Comparison of ENCODE assay signal across 8 mouse cellular contexts in genomic region chr6:137649528-137649927, GRCm38 (mm10). TPM values are rescaled to one million over a fixed set of nuclear protein-coding genes. Genes with fewer than 3 reads are reported as not detected.
DNase-seq lines count a peak whose midpoint lies in the region; ATAC-seq and TF ChIP-seq lines count a peak whose summit lies in the region.

No protein-coding gene starts in this region.

- TF ChIP-seq POLR2A in lung, adult 2 months (IDR thresholded peaks at IDR 0.05; ENCODE audit: borderline replicate concordance, extremely low read depth, low read depth, low read length) = no peak

- peaks cover 38% of the 10 kb centered on the region for H3K27me3 ChIP-seq in embryonic facial prominence, embryonic 10.5 days (replicated peaks; ENCODE audit: low read depth, poor library complexity, severe bottlenecking)
- no peaks in the 10 kb centered on the region for H3K27me3 ChIP-seq in intestine, postnatal 0 days (replicated peaks; ENCODE audit: control insufficient read depth, insufficient read depth, low read length)
- peaks cover 10% of the 10 kb centered on the region for H3K27me3 ChIP-seq in neural tube, embryonic 15.5 days (replicated peaks)

- no peak for TF ChIP-seq CTCF in lung, adult 2 months (IDR thresholded peaks at IDR 0.05; ENCODE audit: insufficient read depth, low read length)
- no peak for TF ChIP-seq CTCF in intestine, postnatal 0 days (IDR thresholded peaks at IDR 0.05; ENCODE audit: low read depth)

- H3K9me3 ChIP-seq in embryonic facial prominence, embryonic 10.5 days = peaks cover 4% of the 10 kb centered on the region; the same call in 1 of the 2 replicates
- H3K9me3 ChIP-seq in intestine, postnatal 0 days (ENCODE audit: control insufficient read depth) = no peaks in the 10 kb centered on the region
- H3K9me3 ChIP-seq in neural tube, embryonic 15.5 days (replicated peaks) = no peaks in the 10 kb centered on the region

- peak overlapping the region; percentile 88; the same call in 1 of the 2 replicates for H3K9ac ChIP-seq in intestine, postnatal 0 days (ENCODE audit: low read depth, low read length)
- H3K9ac ChIP-seq in neural tube, embryonic 15.5 days (replicated peaks) = peak overlapping the region; percentile 68; the same call in 1 of the 2 replicates

- peak overlapping the region; percentile 27 for H3K4me3 ChIP-seq in lung, adult 2 months (replicated peaks; ENCODE audit: extremely low read depth, low read depth, low read length)
- H3K4me3 ChIP-seq in embryonic facial prominence, embryonic 10.5 days = peak overlapping the region; percentile 80
- H3K4me3 ChIP-seq in intestine, postnatal 0 days (ENCODE audit: low read depth, low read length) = peak overlapping the region; percentile 88
- H3K4me3 ChIP-seq in neural tube, embryonic 15.5 days (replicated peaks) = peak overlapping the region; percentile 89

- peak; percentile 44 for ATAC-seq in intestine, postnatal 0 days
- peak; percentile 61 for ATAC-seq in neural tube, embryonic 15.5 days (ENCODE audit: low FRiP score)

- WGBS in lung, adult 2 months = 19% methylated on average over 4 of the region's 7 CpGs
- 29% methylated on average over 6 of the region's 7 CpGs for WGBS in embryonic facial prominence, embryonic 10.5 days
- 39% methylated on average over 3 of the region's 7 CpGs for WGBS in intestine, postnatal 0 days
- WGBS in neural tube, embryonic 15.5 days = 30% methylated on average over 3 of the region's 7 CpGs

- peak overlapping the region; percentile 84; the same call in 1 of the 2 replicates for H3K27ac ChIP-seq in embryonic facial prominence, embryonic 10.5 days (replicated peaks)
- no peak overlapping the region for H3K27ac ChIP-seq in intestine, postnatal 0 days (ENCODE audit: low read depth, low read length)
- H3K27ac ChIP-seq in neural tube, embryonic 15.5 days (replicated peaks) = no peak overlapping the region

- peak overlapping the region; percentile 90 for H3K4me2 ChIP-seq in intestine, postnatal 0 days (replicated peaks; ENCODE audit: low read depth)
- H3K4me2 ChIP-seq in neural tube, embryonic 15.5 days = peak overlapping the region; percentile 91

- no peak for DNase-seq in lung, adult 2 months
- no peak for DNase-seq in lung, postnatal 10 days
- DNase-seq in embryonic facial prominence, embryonic 10.5 days (ENCODE audit: low spot score) = no peak
- DNase-seq in gastrocnemius, adult 18-20 months (ENCODE audit: low spot score) = no peak
- no peak for DNase-seq in spleen, postnatal 14 days (ENCODE audit: low spot score in 2 of 2)
- DNase-seq in thymus, postnatal 4 days = no peak

- peaks cover 2% of the 10 kb centered on the region for H3K4me1 ChIP-seq in lung, adult 2 months (ENCODE audit: control insufficient read depth, insufficient read depth, low read length)
- H3K4me1 ChIP-seq in embryonic facial prominence, embryonic 10.5 days = peaks cover 15% of the 10 kb centered on the region
- no peaks in the 10 kb centered on the region for H3K4me1 ChIP-seq in intestine, postnatal 0 days (replicated peaks; ENCODE audit: control insufficient read depth, insufficient read depth, low read length)
- peaks cover 20% of the 10 kb centered on the region for H3K4me1 ChIP-seq in neural tube, embryonic 15.5 days

- no peaks in the 10 kb centered on the region for H3K36me3 ChIP-seq in embryonic facial prominence, embryonic 10.5 days (replicated peaks)
- no peaks in the 10 kb centered on the region for H3K36me3 ChIP-seq in intestine, postnatal 0 days (ENCODE audit: control insufficient read depth, insufficient read depth)
- H3K36me3 ChIP-seq in neural tube, embryonic 15.5 days = no peaks in the 10 kb centered on the region

RNA-seq across cellular contexts. Expression of gene Eps8, which starts 5.1 kb away (rescaled TPM):
- 15.9 and 16.0 TPM in 2 replicates for polyA plus RNA-seq in lung, adult 2 months (2012; rRNA removed)
- 7.4 and 8.2 TPM in 2 replicates for polyA plus RNA-seq in embryonic facial prominence, embryonic 10.5 days (2016; fragmentation: Nextera tagmentation; extraction: Ambion mirVana)
- 204 and 209 TPM in 2 replicates for polyA plus RNA-seq in intestine, postnatal 0 days (2015; fragmentation: Nextera tagmentation; extraction: Ambion mirVana)
- polyA plus RNA-seq in neural tube, embryonic 15.5 days (2015; fragmentation: Nextera tagmentation; extraction: Ambion mirVana) = 22.5 and 29.1 TPM in 2 replicates
- total RNA-seq in gastrocnemius, adult 18-20 months (2021) = 1 to 10 TPM; 3.7 to 4.8 TPM

Comparison
In these comparisons a context has a peak if more than half of its experiments do, and no peak if none do; other contexts are left out.
1. H3K4me3 ChIP-seq: peak in every context shown above with its lines; median percentile 89 in neural tube, embryonic 15.5 days; 88 in intestine, postnatal 0 days; 80 in embryonic facial prominence, embryonic 10.5 days; 27 in lung, adult 2 months.